Mouse (Mus musculus) c-Kit-positive CD71-positive TER-119-negative erythroid progenitor cells, embryonic 14.5 days (primary cell): ENCODE measurements around the gene Proser2.
A peak's percentile ranks its signal among the peaks of the same experiment; 100 is the strongest.

Source experiments
- DNase-seq: peaks from one replicate; pipeline ENCODE4 v3.0.0-alpha.2; 2013; ENCODE audit warnings: low read depth

Gene Proser2

GRCm38 (mm10) chr2:6129555-6130355 is at the start of gene Proser2:
Gene Proser2, minus strand, starts transcription at chr2:6130211.
- peak; percentile 19 for DNase-seq

GRCm38 (mm10) chr2:6179749-6180117 is 49.7 kb upstream of the Proser2 start:
- no peak for DNase-seq

GRCm38 (mm10) chr2:6178901-6179748 is 49.1 kb upstream of the Proser2 start:
- DNase-seq = no peak

GRCm38 (mm10) chr2:6173013-6173412 is 43.0 kb upstream of the Proser2 start:
- no peak for DNase-seq

- DNase-seq = no peak
Measured at GRCm38 (mm10) chr2:6168560-6168959, 38.5 kb upstream of the Proser2 start.

- peak; percentile 68 for DNase-seq
Measured at GRCm38 (mm10) chr2:6167843-6168558, 38.0 kb upstream of the Proser2 start.

GRCm38 (mm10) chr2:6165771-6166170 is 35.8 kb upstream of the Proser2 start:
- DNase-seq = no peak

- no peak for DNase-seq
Measured at GRCm38 (mm10) chr2:6164606-6165290, 34.7 kb upstream of the Proser2 start.

- no peak for DNase-seq
Measured at GRCm38 (mm10) chr2:6162366-6163040, 32.5 kb upstream of the Proser2 start.

- DNase-seq = no peak
Measured at GRCm38 (mm10) chr2:6159735-6160134, 29.7 kb upstream of the Proser2 start.

- no peak for DNase-seq
Measured at GRCm38 (mm10) chr2:6159219-6159618, 29.2 kb upstream of the Proser2 start.

GRCm38 (mm10) chr2:6157635-6158034 is 27.6 kb upstream of the Proser2 start:
- DNase-seq = no peak

- DNase-seq = no peak
Measured at GRCm38 (mm10) chr2:6157208-6157607, 27.2 kb upstream of the Proser2 start.

GRCm38 (mm10) chr2:6149801-6150200 is 19.8 kb upstream of the Proser2 start:
- DNase-seq = no peak

GRCm38 (mm10) chr2:6146901-6147300 is 16.9 kb upstream of the Proser2 start:
- no peak for DNase-seq

- no peak for DNase-seq
Measured at GRCm38 (mm10) chr2:6146257-6146656, 16.2 kb upstream of the Proser2 start.

- DNase-seq = no peak
Measured at GRCm38 (mm10) chr2:6145611-6146010, 15.6 kb upstream of the Proser2 start.

- DNase-seq = no peak
Measured at GRCm38 (mm10) chr2:6142915-6143654, 13.1 kb upstream of the Proser2 start.

GRCm38 (mm10) chr2:6140572-6141161 is 10.7 kb upstream of the Proser2 start:
- DNase-seq = no peak

GRCm38 (mm10) chr2:6133871-6134270 is 3.9 kb upstream of the Proser2 start:
- DNase-seq = no peak
